Mouse (Mus musculus): ENCODE data around the gene Mroh2a. TPM values are rescaled to one million over a fixed set of nuclear protein-coding genes. Genes with fewer than 3 reads are reported as not detected.
A peak's percentile ranks its signal among the peaks of the same experiment; 100 is the strongest.

The Mroh2a gene
- total RNA-seq, 2 experiments from 2014 or later: 0.30 TPM; not detected in 1

DNA sequence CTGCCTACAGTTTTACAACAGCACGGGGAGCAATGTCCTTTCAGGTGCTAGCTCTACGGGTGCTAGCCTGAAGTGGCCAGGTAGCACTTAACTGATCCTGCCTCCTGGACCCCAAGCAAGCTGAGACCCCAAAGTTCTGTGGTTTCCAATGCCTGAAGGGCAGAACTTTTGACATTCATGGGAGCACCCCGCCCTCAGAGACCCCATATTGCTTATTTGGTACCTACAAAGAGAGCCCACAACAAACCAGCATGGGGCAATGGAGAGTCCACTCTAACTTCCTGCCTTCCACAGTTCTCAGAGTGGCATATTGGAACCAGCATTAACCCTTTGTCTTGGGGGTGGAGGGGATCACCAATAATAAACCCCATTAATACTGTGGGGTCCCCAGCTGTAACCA lies 46.5 kb downstream of the Mroh2a start:
- ATAC-seq (replicated peaks; ENCODE audit: low FRiP score, poor library complexity, severe bottlenecking): no peak

DNA sequence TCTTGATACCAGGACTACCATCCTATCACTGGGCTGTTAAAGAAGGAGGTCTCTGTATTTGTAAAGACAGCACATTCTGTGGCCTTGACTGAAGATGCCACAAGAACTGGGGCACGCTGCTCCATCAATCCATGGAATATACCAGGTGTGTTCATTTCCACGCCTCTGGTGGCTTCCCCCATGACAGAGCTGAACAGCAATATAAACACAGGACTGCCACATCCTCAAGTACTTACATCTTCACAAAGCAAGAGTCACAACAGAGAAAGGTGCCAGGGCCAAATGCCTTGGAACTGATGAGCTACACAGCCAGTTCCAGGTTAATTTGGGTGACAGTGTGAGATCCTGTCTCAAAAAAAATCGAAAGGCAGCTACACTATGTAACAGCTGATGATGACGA lies 47.0 kb downstream of the Mroh2a start:
- no peak for ATAC-seq (replicated peaks; ENCODE audit: low FRiP score, poor library complexity, severe bottlenecking)

DNA sequence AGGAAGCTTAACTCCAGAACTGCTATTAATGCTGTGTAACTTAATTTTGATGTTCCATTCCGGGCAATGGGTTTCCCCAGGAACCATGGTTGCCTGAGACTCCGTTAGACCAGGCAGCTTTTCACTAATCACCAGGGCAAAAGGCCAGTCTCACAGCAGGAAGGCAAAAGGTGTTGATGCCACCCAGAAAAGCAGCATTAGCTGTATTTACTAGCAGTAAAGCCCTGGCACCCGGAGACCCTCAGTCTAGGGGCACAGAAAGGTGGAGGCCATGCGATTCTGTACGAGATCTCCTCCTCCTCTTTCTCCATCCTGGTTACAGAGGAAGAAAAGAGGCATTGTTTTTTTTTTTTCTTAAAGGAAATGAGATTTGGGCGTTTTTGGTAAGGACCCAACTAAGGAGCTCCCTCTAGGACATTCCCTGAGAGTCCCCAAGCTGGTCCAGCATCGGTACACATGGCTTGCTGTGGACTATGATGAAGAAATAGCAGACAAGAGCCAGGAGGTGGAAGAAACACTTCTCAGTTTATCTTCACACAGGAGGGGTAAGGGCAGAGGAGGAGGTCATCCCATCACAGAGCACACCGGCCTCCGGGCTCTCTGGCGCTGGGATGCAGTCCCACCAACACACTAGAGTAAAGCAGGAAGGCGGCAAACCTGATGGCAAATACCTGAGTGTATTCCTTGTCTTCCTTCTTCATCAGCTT lies 47.7 kb downstream of the Mroh2a start:
- no peak for ATAC-seq (replicated peaks; ENCODE audit: low FRiP score, poor library complexity, severe bottlenecking)

DNA sequence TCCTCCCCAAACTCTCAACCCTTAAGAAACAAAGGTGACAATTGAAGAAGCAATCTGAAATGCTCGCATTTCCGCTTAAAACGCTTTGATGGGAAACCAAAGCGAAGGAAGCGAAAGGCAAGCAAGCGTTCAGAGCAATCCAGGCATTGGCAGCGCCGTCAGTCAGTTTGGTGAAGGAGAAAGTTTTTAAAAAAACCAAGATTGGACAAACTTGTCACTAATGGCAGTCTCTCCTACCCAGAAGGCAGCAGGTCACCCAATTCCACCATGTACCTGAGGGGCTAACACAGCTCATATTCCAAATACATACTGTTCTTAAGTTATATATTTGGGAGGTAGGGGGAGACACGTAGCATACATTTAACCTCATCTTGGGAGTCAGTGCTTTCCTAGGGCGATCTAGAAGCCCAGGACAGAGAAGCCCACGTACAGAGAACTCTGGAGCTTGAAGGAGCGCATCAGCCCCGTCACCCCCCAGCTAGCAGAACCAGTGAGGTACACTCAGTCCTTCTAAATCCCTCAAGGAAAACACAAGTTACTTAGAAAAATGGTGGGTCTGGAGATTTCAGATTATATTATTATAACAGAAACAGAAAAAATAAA lies 48.4 kb downstream of the Mroh2a start:
- no peak for ATAC-seq (replicated peaks; ENCODE audit: low FRiP score, poor library complexity, severe bottlenecking)

DNA sequence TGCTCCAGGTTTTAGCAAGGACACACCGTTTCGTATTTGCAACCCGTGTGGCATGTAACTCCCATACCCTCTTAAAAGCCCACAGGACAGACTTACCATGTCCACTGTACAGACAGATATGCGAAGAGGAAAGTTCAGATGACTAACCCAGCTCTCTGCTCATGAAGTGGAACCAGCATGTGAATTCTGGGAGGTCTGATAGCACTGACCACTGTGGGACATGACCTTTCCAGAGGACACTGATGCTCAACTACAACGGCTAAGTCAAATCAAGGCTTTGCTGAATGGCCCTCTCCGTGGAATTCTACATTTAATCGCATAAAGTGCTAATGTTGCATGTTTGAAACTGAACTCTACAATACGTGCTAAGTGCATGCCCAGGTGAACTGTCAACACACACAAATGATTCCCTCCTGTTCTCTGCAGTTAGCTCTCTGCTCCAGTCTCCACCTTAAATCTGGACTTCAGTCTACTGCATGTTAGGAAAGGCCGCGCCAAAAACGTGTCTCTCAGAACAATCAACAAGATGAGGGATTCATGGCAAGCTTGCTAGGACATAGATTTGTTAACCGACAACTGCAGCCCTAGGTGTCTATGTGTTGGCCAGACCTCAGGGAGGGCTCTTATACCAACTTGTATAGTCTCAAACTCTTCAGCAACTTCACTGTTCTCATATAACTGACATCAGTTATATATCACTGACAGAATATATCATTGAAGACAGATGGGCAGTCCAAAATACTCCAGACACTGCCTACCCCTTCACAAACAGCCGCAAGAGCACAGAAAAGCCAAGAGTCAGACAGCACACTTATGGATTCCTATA lies 49.1 kb downstream of the Mroh2a start:
- ATAC-seq (replicated peaks; ENCODE audit: low FRiP score, poor library complexity, severe bottlenecking): peak; percentile 3

DNA sequence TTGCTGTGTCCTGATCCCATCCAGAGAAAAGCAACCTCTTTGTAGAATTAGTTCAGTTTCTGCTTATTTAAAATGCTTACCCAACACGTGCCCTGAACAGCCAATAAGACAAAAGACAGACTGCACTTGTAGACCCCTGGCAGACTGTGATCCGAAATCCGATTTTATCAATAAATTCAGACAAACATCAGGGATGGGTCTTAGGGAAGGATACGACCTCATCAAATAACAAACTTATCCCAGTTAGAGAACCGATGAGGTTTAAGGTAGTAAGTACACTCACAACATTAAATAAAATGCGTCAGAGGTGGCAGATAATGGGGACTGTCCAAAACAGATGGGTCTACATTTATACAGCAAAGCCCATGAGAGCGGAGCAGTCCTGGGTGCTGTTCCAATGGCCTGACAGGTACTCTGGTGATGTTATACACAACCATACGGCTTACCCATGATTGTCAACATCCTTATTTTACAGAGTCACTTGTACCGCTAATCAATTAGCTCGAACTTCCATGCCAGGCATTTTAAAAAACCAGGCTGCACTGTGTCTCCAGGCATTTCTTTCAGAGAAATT lies 49.8 kb downstream of the Mroh2a start:
- peak; percentile 13 for ATAC-seq (replicated peaks; ENCODE audit: low FRiP score, poor library complexity, severe bottlenecking)

DNA sequence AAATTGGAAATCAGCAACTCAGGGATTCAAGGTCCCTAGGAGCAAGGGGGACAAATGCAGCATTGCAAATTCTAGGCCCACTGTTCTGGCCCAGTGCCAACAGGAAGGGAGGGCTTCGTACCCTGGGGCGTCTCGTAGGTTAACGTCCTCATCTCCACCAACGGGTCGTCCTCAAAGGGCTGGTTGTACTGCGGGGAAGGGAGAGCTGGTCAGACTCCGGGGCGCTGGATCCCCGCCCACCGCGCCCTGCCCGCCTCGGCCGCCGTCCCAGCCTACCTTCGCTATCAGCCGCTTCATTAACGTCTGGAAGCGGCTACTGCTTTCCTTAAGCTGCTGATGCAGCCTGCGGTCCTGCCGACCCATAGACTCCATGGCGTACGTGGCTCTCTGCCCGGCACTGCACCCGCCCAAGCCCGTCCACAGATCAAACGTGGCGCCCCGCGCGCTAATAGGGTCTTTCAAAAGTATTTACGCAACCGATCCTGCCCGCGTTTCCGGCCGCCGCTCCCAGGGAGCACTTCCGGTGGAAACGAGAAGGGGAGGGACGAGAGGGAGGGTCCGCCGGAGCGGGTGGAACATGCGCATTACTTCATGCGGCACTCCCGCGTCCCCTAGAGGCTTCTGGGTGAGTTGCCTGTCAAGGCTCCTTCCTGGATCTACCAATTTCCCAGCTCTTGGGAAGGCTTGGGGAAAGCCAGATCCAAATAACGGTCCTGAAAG lies 50.5 kb downstream of the Mroh2a start, which contains the start of the genes Hjurp and Trpm8:
Gene Hjurp (minus strand): TSS at position 536 of the 720 bp plus-strand sequence.
Gene Trpm8 (plus strand): TSS at position 564 of the 720 bp plus-strand sequence.
- peak; percentile 85 for ATAC-seq (replicated peaks; ENCODE audit: low FRiP score, poor library complexity, severe bottlenecking)

DNA sequence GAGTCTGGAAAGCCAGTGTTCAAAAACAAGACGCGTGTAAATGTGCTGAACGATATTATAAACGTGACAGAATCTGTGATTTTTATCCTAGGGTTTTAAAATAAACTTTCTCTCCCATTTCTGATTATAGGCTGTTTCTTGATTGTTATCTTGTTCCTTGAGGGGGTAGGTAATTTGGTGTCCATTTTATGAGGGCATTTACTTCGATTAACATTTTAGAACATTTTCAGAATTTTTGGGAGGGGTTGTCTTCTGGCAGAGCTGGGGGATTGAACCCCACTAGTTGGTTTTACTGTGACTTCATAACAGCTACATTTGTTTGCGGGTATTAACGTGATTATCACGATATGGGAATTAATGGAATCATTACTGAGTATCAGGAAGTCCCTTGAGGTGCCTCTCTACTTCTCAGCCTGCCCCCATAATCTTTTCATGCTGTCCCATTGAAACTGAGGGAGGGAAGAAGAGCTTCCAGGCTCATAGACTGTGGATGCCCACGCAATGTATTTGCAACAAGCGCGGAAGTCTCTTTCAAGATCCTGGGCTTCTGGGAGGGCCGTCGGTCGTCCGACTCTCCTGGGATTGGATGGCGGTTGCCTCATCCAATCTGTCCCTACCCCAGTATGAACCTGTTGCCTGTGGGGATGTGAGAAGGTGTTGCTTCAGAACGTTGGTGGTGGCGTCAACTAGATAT lies 51.2 kb downstream of the Mroh2a start:
- ATAC-seq (replicated peaks; ENCODE audit: low FRiP score, poor library complexity, severe bottlenecking): no peak

DNA sequence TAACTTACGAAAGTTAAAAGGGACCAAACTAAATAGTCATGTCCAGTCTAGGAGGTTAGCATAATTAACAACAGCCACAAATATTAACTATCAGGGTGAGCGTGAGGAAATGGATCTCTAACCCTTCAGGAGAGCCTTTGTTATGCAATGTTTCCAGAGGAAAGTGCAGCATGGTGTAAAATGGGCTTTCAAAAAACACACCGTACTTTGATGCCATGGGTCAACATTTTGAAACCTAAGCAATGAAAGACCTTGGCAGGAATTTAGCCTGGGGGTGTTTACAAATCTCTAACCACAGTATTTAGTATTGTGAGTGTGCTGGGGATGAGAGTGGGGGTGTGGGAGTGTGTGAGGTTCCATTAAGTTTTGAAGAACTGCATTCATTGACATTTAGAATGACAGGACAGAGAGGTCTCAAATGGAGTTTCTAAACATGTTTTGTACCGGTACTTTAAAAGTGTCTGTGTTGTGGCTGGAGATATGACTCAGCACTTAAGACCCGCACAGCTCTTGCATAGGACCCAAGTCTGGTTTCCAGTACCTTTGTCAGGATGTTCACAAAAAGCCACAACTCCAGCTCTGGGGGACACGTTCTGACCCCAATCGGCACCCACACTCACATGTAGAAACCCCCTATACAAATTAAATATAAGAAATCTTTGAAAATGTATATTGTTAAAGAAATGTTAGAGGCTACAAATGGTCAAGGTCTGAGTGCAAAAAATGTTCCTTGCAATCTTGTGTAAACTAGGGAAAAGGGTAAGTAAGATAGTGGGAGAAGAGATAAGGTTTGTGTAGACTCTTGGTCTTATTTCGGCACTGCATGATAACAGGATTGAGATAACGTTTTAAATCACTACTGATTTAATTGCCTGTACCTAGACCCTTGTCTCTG lies 52.6 kb downstream of the Mroh2a start:
- ATAC-seq (replicated peaks; ENCODE audit: low FRiP score, poor library complexity, severe bottlenecking): no peak

DNA sequence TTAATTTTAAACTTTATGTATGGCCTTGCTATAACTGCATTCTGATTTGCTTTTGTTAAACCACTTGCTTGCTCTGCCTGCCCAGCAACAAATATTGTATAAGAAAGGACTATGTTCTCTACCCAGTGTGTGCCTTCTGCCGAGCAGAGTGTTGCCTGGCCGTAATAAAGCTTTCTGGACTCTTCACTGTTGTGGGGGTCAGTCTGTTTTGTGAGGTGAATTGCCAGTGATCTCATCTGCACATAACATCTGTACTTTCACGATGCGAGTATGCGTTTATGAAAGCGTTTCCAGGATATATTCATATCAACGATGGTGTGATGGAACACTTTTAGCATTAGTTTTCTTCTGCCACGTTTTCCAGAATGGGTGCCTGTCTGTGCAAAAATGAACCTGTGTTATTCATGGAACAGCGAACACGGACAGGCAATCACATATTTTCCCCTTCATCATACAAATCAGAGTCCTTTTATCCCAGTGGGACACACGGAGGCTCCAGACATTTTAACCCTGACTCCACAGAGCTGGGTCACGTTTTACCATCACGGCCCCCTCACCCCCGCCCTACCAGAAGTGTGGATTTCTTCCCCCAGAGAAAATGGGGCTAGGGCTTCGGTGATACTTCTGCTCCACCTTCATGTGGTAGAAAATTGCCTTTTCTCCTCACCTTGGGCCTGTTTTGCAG lies 53.4 kb downstream of the Mroh2a start:
- no peak for ATAC-seq (replicated peaks; ENCODE audit: low FRiP score, poor library complexity, severe bottlenecking)

DNA sequence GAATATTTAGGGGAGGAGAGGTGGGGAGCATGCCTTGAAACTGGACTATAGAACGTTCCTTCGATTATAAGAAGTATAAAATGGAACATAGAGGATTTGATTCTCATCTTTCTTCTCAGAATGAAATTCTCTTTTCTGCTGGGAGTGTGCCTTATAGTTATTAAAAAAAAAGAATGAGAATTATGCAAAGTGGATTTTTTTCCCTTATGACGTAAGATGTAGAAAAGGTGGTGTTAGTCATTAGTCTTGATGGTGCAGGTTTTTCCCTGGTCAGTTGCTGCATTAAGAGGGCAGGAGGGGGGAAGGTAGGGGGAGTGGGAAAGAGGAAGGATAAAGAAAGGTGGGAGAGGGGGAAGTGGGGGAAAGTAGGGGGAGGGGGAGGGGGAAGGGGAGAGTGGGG lies 55.5 kb downstream of the Mroh2a start:
- ATAC-seq (replicated peaks; ENCODE audit: low FRiP score, poor library complexity, severe bottlenecking): no peak

DNA sequence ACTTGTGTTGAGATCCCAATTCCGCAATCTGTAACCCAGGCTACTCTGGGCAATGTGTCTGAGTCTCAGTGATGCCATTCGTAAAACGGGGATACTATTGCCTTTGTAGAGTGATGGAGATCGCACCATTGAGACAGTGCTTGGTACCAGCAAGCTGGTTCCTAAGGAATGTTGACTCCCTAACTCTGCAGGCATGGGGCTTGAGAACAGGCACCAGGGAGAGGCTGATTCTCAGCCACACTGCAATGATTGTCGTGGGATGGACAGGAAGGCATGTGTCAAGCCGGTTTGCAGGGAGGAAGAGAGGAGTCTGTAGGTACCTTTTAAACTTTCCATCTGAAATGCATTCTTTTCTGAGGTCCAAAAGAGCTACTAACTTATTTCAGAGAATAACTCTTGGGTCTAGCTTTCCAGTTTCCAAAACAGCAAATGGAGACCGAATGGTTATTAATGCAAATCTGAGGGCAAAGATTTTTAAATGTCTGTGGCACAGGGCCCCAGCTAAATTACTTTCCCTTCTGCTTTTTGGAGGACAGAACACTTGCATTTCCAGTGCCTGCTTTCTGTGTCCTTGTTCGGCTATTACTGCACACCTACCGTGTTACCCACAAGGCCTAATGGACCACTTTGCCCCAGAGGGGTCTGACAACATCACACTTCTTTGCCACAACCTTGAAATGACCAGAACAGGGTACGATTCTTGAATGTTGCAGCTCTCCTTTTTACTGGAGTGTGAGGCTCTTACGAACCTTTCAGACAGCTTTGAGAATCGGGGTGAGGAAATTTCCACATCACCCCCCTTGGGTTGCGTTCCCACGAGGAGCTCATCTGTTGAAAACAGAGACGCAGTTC lies 56.8 kb downstream of the Mroh2a start:
- ATAC-seq (replicated peaks; ENCODE audit: low FRiP score, poor library complexity, severe bottlenecking): no peak

DNA sequence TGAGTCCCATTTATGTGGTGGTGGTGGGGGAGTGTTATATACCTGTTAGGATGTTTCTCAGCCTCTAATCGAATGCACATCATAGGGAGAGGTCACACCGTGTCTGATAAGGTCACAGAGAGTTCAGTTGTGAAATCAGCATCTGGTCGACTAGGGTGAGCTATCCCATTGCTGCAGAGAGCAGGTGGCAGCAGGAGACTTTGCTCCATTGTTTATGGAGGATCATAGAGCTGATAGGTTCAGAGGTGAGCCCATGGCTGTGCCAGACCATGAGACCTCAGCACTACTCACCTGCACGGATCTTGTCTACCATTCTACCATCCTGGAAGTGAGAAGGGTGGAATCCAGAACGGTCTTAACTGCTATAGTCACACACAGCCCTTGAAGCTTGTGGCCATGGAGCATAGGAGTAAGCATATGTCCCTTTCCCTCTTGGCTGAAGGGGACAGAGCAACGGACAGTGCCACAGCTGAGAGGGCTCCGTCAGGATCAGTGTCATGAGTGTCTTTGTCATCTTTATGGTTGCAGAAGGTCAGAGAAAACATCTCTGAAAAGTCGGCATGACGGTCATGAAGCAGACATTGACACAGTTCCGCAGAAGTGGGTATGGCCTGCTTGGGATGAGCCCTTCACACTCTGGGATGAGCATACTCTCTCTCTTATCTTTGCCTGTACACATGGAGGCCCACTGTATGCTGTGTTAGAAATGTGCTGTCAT lies 57.6 kb downstream of the Mroh2a start:
- ATAC-seq (replicated peaks; ENCODE audit: low FRiP score, poor library complexity, severe bottlenecking): peak; percentile 8

DNA sequence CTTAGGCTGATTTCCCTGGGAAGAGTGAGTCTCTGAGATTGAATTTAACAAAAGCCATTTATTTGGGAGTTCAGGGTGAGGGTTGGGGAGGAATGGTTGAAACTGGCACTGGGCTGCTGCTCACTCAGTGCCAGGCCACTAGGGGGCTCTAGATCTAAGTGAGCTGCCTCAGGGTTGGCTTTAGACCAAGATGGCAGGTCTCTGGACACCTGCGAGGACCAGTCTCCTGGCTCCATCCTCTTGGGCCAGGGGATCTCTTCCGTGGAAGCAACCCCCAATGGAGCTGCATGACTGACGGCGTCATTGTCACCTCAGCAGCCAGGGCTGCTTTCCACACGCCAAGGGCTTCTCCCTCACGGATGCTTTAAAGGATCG lies 58.1 kb downstream of the Mroh2a start:
- ATAC-seq (replicated peaks; ENCODE audit: low FRiP score, poor library complexity, severe bottlenecking): peak; percentile 54

DNA sequence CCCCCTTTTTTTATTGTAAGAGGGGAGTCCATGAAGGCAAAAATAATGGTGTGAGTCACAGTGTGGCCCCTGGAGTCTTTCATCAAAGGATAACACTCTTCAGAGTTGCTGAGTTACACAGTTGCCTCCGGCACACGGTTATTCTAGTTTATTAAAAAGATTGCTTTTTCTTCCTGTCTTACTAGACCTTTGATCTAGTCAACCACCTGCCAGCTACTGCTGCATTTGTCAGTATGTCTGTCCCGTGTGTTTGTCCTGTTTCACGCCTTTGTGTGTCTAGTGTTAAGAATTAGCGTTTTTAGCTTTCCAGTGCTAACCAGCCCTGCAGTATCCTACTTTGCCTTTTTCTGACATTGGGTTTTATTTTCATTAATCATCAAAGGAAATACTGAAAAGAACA lies 58.9 kb downstream of the Mroh2a start:
- ATAC-seq (replicated peaks; ENCODE audit: low FRiP score, poor library complexity, severe bottlenecking): no peak

DNA sequence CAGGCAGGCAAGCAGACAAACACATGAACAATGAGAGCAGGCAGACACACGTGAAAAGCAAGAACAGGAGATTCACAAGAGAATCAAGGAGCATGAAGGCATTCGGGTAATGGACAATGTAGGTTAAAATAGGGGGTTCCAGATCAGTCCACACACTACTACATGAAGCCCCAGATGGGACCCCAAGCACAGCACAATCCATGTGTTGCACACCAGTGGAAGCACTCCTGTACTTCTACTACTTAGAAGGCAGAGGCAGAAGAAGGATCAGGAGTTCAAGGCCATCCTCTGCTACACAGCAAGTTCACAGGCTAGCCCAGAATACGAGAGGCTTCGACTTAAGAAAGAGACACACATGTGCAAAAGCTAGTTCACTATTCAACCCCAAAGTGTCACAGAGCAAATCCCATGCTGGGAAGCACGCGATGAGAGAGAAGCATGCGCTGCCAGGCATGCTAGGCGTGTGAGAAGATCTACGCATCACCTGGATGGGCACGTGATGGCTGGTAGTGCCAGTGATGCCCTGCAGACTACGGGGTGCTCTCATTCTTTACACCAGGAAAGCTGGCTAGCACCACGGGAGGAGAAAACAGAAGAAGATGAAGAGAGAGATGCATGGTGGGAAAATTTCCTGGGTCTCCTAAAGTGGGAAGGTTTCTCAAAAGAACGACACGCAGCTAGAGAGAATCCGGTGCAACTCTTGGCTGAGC lies 59.5 kb downstream of the Mroh2a start:
- no peak for ATAC-seq (replicated peaks; ENCODE audit: low FRiP score, poor library complexity, severe bottlenecking)

Measured in erythroid progenitor cell, adult 5-6 weeks (primary cell).